Mouse (Mus musculus): Measurements from ENCODE around the gene Tnfsf15.

Tnfsf15 gene

DNA sequence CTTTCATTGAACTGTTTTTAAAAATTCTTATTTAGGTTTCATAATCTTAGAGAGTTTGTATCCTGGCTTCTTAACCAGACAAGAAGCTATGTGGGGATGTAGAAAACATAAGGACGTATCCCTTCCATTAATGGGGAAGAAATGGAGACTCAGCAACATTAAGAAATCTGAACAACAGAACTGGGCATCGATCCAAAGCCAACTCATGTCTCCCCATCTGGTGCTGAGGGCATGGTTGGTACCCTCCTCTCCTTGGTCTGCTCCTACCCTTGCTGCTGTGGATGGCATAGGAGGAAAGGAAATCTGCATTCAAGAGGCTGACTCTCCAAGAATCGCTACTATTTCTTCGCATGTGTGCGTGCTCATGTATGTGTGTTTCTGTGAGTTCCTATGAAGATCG, 61.2 kb downstream of the Tnfsf15 start:
- no peak for DNase-seq

GRCm38 (mm10) chr4:63683056-63683455, 61.9 kb downstream of the Tnfsf15 start:
- no peak for DNase-seq

- no peak for DNase-seq
These were observed 62.5 kb downstream of the Tnfsf15 start for GRCm38 (mm10) chr4:63682441-63682840.

DNA sequence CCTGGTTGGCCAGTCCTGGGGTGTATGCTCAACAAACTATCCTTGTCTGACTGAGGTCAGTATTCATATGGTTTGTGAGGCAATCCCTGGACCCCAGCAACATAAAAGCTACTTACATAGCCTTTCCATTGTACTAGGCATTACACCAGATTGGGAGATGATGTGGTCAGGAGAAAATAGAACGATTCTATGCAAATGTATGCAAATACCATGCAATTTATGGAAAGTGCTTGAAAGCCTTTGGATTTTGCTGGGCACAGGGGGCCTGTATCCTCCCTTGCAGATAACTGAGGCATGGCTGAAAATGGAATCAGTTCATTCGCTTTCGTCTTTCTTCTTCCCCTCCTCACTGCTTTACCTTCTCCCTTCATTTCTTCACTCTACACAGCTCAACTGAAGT, 63.4 kb downstream of the Tnfsf15 start:
- no peak for DNase-seq

Data from thymus, postnatal 14 days (tissue).